Mouse (Mus musculus) spleen, adult 2 months (tissue): ENCODE results near the gene Tnfsf15. TPM values are rescaled to one million over a fixed set of nuclear protein-coding genes. Genes with fewer than 3 reads are reported as not detected.

Source experiments
- DNase-seq, 2 experiments: peaks; one replicate each; pipeline versions ENCODE4 v3.0.0 to v3.0.0-alpha.2; 2012 to 2021; ENCODE audit warnings: low spot score in 2 of 2, low read depth in 1 of 2
- H3K27ac ChIP-seq: fragments of 200-500 bp; 2 replicates; pipeline ENCODE4 v1.5.1; 2012; ENCODE audit warnings: low read length, inconsistent platforms; ENCODE audit not compliant: insufficient read depth
- H3K27me3 ChIP-seq: fragments of 200-500 bp; 2 replicates; pipeline ENCODE4 v1.6.1; 2012; ENCODE audit warnings: mild to moderate bottlenecking, moderate library complexity, low read length, inconsistent platforms; ENCODE audit not compliant: control insufficient read depth, insufficient read depth
- H3K36me3 ChIP-seq: fragments of 200-500 bp; 2 replicates; pipeline ENCODE4 v1.6.1; 2012; ENCODE audit warnings: mild to moderate bottlenecking, low read length, inconsistent platforms; ENCODE audit not compliant: control insufficient read depth, insufficient read depth
- H3K4me1 ChIP-seq: fragments of 200-500 bp; 2 replicates; pipeline ENCODE4 v1.6.1; 2011; ENCODE audit warnings: inconsistent platforms; ENCODE audit not compliant: control insufficient read depth, insufficient read depth, insufficient read length
- H3K4me3 ChIP-seq: fragments of 200-500 bp; 2 replicates; pipeline ENCODE4 v1.5.1; 2011; ENCODE audit warnings: mild to moderate bottlenecking, inconsistent platforms; ENCODE audit not compliant: insufficient read depth, insufficient read length; ENCODE audit errors: extremely low read depth
- CTCF ChIP-seq: fragments of 200-500 bp; IDR thresholded peaks from 2 replicates; pipeline ENCODE4 v1.5.1; 2011; ENCODE audit warnings: mild to moderate bottlenecking, inconsistent platforms; ENCODE audit not compliant: insufficient read depth, insufficient read length, insufficient replicate concordance; ENCODE audit errors: extremely low read depth
- POLR2A ChIP-seq: fragments of 200-500 bp; IDR thresholded peaks from 2 replicates; pipeline ENCODE4 v1.6.1; 2011; ENCODE audit warnings: low read depth, low read length, inconsistent platforms
- WGBS: fragments of 180-500 bp; shearing (Covaris S2); methylation state at CpG from one replicate; pipeline ENCODE4 v1.1.7; 2018; 5-methylcytosine and 5-hydroxymethylcytosine counted together
- polyA plus RNA-seq: library from polyadenylated mRNA; depleted of rRNA; stranded (reverse); fragments of >200 nt; gene quantifications from 2 replicates; pipeline ENCODE4 v1.2.3, GENCODE M21; 2012

The Tnfsf15 gene
- polyA plus RNA-seq, 1 experiment: 0.14 TPM

DNA sequence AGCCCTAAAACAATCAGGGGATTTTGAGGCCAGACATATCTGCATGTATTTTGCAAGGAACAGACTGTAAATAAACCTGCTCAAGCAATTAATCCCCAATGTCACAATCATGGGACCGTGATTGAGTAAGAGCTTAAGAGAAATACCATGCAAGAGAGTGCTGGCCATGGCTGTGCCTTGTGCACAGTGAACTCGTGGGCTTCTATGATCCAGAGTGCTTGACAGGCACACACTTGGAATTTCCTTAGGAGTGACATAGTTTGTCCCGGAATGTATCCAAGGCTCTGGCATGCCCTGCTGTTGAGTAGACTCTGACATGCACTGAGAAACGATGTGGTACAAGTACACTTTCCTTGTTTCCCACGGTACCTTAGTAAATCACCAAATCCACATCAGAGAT, 18.9 kb downstream of the Tnfsf15 start:
- Histone ChIP-seq H3K27me3 (no peaks in the 10 kb centered on the region), H3K36me3 (no peaks in the 10 kb centered on the region), H3K4me1 (no peaks in the 10 kb centered on the region), H3K4me3 (no peak overlapping the region), H3K27ac (no peak overlapping the region)
- TF ChIP-seq CTCF (no peak), POLR2A (no peak)
- 76% methylated on average over 5 of the region's 5 CpGs for WGBS
- no peak for DNase-seq

DNA sequence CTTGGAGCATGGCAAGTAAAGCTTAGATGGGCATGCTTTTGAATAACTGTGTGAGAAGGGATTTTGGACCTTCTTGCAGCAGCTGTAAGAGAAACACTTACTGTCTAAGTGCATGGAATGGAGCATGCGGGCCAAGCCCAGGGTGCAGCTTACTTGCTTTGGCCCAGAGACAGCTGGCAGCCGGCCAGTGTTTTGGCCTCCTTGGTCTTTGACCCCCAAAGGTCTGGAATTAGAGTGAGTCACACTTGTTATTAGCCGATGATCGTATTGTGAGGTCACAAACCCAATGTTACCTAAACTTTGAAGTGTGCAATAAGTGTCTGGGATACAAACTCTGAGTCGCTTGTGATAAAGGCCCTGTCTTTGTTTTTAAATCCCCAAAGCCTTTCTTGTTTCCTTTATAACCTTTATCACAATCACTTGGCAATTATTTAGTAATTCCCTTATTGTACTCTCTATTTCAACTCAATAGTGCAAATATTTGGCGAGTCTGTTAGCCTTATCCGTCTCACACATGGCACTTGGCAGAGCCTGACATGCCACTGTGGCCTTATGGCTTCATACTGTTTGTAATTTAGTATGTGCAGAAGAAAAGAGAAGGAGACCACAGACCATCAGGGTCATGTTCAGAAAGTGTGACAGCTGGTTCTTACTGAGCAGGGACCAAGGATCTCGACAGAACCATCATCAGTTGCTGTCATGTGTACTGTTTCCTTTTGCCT, 26.8 kb downstream of the Tnfsf15 start:
- no peak overlapping the region for H3K4me3 ChIP-seq
- DNase-seq: no peak
- TF ChIP-seq POLR2A (no peak), CTCF (no peak)
- H3K27ac ChIP-seq: no peak overlapping the region
- H3K36me3 ChIP-seq: no peaks in the 10 kb centered on the region
- no peaks in the 10 kb centered on the region for H3K4me1 ChIP-seq
- 85% methylated on average over 8 of the region's 8 CpGs for WGBS
- H3K27me3 ChIP-seq: no peaks in the 10 kb centered on the region

DNA sequence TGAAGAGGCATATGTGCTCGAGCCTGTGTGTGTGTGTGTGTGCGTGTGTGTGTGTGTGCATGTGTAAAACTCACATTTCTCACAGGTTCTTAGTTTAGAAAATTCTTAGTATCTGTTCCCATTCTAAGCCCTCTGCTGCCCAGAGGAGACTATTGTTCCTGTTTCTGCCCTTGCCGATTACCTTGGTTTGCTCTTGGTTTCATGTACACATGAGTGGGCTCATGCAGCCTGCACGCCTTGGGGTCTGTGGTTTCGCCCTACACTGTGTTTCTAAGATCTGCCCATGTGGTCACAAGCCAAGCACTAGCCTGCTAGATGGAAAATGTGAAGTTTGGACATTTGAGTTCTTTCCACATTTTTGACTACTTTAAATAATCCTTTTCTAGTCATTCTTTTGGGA, 33.0 kb downstream of the Tnfsf15 start:
- Histone ChIP-seq H3K27me3 (no peaks in the 10 kb centered on the region), H3K4me1 (no peaks in the 10 kb centered on the region), H3K4me3 (no peak overlapping the region), H3K27ac (no peak overlapping the region), H3K36me3 (no peaks in the 10 kb centered on the region)
- WGBS: 40% methylated on average over 5 of the region's 5 CpGs
- no peak for DNase-seq
- no peak for TF ChIP-seq POLR2A
- no peak for TF ChIP-seq CTCF

DNA sequence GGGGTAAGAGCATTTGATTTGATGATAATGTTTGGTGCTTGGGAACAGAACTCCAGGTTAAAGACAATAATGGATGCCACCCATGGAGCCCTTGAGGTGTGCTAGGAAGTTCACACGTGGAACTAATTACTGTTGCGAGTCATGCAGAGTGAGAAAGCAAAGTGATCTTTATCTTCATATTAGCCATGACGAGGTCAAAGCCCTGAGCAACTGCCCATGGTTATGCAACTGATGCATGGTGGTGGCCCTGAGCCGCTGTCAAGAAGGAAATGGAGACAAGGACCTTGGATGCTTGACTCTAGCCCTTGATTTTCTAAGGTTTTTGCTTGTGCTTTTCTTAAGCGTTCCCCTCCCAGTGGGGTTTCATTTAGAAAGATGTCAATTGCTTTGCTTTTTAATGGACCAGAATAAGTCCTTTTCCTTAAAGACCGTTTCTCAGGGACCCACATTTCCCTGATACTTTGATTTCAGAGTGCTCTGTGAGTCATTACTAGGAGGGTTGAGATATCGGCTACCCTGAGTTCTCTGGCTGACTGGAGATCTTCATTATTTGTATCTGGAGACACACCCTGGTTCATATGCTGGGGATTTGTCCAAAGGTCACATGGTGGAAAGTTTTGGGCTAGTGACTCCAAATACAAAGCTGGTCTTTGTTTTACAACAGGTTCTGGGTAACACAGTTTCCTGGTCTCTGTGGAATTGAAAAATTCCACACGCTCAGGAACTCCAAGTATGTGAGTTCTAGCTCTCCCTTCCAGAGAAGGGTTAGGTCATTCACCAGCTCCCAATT, 34.3 kb downstream of the Tnfsf15 start:
- 84% methylated on average over 8 of the region's 8 CpGs for WGBS
- no peaks in the 10 kb centered on the region for H3K27me3 ChIP-seq
- H3K36me3 ChIP-seq: no peaks in the 10 kb centered on the region
- no peak for DNase-seq
- no peak overlapping the region for H3K4me3 ChIP-seq
- TF ChIP-seq CTCF: no peak
- no peak for TF ChIP-seq POLR2A
- H3K4me1 ChIP-seq: no peaks in the 10 kb centered on the region
- H3K27ac ChIP-seq: no peak overlapping the region

DNA sequence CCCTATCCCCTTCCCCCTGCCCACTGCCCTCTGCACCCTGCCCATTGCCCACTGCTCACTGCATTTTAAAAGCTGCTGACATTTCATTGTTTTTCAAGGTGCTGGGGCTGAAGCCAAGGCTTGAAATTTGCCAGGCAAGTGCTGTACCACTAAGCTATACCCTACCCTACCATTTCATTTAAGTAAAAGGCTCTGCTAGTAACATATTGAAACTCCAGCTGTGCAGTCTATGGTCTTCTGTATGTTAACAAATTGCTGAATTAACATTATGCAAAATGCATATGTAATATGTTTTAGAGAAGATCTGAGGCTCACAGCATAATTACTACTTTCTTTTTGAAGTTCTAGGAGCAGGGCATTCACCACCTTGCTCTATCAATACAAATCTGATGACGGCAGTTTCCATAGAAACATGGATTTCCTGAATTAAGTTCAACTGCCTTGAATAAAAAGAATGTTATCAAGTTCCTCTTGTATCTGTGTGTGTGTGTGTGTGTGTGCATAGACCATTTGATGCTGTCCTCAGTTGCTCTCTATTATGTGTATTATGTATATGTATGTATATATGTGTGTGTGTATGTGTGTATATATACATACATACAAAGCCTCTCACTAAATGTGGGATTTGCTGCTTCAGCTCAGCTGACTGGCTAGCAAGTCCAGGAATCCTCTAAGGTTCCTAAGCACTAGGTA, 38.5 kb downstream of the Tnfsf15 start:
- DNase-seq: no peak
- 0 out of 2 replicates have a peak, but pooled peaks cover 2% of the 10 kb centered on the region for H3K4me1 ChIP-seq
- H3K27ac ChIP-seq: no peak overlapping the region
- H3K36me3 ChIP-seq: no peaks in the 10 kb centered on the region
- H3K27me3 ChIP-seq: no peaks in the 10 kb centered on the region
- TF ChIP-seq POLR2A (no peak), CTCF (no peak)
- no peak overlapping the region for H3K4me3 ChIP-seq
- WGBS: 52% methylated on average over 1 of the region's 1 CpGs

DNA sequence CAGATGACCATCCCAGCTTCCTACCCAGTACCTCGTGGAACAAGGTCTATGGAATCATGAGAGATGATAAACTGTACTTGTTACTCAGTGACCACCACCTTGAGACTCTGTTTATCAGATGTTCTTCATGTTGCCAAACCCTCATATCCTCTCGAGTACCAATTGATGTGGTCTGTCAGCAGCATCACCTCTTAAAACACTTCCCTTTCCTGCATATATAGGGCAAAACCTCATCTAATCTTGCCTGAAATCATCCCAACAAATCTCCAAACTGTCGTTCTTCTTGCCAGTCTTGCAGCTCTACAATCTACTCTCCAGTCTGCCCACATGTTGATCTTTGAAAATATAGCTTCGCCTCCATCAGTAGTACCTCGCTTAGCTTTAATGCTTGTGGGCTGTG, 40.7 kb downstream of the Tnfsf15 start:
- TF ChIP-seq CTCF (no peak), POLR2A (no peak)
- H3K36me3 ChIP-seq: no peaks in the 10 kb centered on the region
- H3K27ac ChIP-seq: no peak overlapping the region

More for the DNA sequence above, 40.7 kb downstream of the Tnfsf15 start:
- WGBS: 41% methylated on average over 5 of the region's 5 CpGs
- Histone ChIP-seq H3K27me3 (no peaks in the 10 kb centered on the region), H3K4me3 (no peak overlapping the region), H3K4me1 (0 out of 2 replicates have a peak, but pooled peaks cover 2% of the 10 kb centered on the region)
- no peak for DNase-seq
